Mouse (Mus musculus): Measurements from ENCODE around the gene Tmem176a.

The Tmem176a gene

GRCm38 (mm10) chr6:48842111-48842842, 1.6 kb downstream of the Tmem176a start:
- DNase-seq, result peak; percentile 79 to 90

- no peak for DNase-seq
Measured at GRCm38 (mm10) chr6:48845086-48845485, 4.4 kb downstream of the Tmem176a start.

GRCm38 (mm10) chr6:48851820-48852491, 11.2 kb downstream of the Tmem176a start:
- DNase-seq, result peak; percentile 60 to 62

- DNase-seq, result no peak
Measured at GRCm38 (mm10) chr6:48854155-48854554, 13.4 kb downstream of the Tmem176a start.

GRCm38 (mm10) chr6:48857613-48858302, 17.0 kb downstream of the Tmem176a start:
- peak; percentile 60 to 62 for DNase-seq

- DNase-seq, result peak; percentile 86 to 91
Measured at GRCm38 (mm10) chr6:48860130-48860815, 19.6 kb downstream of the Tmem176a start.

- DNase-seq, result no peak
Measured at GRCm38 (mm10) chr6:48860851-48861250, 20.1 kb downstream of the Tmem176a start.

GRCm38 (mm10) chr6:48861616-48862280, 21.0 kb downstream of the Tmem176a start:
- no peak for DNase-seq

GRCm38 (mm10) chr6:48862816-48863215, 22.1 kb downstream of the Tmem176a start:
- DNase-seq, result no peak

GRCm38 (mm10) chr6:48863488-48863887, 22.8 kb downstream of the Tmem176a start:
- DNase-seq, result peak; percentile 56 to 61

GRCm38 (mm10) chr6:48864181-48864580, 23.5 kb downstream of the Tmem176a start:
- no peak for DNase-seq

GRCm38 (mm10) chr6:48864723-48865122, 24.0 kb downstream of the Tmem176a start:
- DNase-seq, result peak in 1 of 2 experiments; percentile 42

GRCm38 (mm10) chr6:48865152-48865745, 24.5 kb downstream of the Tmem176a start:
- no peak for DNase-seq

- peak in 1 of 2 experiments; percentile 66 for DNase-seq
Measured at GRCm38 (mm10) chr6:48866355-48866950, 25.7 kb downstream of the Tmem176a start.

- DNase-seq, result no peak
Measured at GRCm38 (mm10) chr6:48867158-48867557, 26.4 kb downstream of the Tmem176a start.

- DNase-seq, result no peak
Measured at GRCm38 (mm10) chr6:48869774-48870173, 29.1 kb downstream of the Tmem176a start.

- DNase-seq, result no peak
Measured at GRCm38 (mm10) chr6:48872596-48872995, 31.9 kb downstream of the Tmem176a start, which contains the start of gene Aoc1. TSS of gene Aoc1 (plus strand) at chr6:48872896.

- DNase-seq, result no peak
Measured at GRCm38 (mm10) chr6:48874576-48874975, 33.9 kb downstream of the Tmem176a start.

- peak; percentile 59 for DNase-seq
Measured at GRCm38 (mm10) chr6:48875515-48875914, 34.8 kb downstream of the Tmem176a start.

- peak; percentile 35 to 37 for DNase-seq
Measured at GRCm38 (mm10) chr6:48876510-48877135, 35.9 kb downstream of the Tmem176a start.

GRCm38 (mm10) chr6:48894203-48894602, 53.5 kb downstream of the Tmem176a start:
- no peak for DNase-seq
